Mouse (Mus musculus): ENCODE results near the gene Hist1h4b. TPM values are rescaled to one million over a fixed set of nuclear protein-coding genes. Genes with fewer than 3 reads are reported as not detected.

Hist1h4b gene
- polyA plus RNA-seq, 1 experiment from 2014 or later = 4.9 TPM

DNA sequence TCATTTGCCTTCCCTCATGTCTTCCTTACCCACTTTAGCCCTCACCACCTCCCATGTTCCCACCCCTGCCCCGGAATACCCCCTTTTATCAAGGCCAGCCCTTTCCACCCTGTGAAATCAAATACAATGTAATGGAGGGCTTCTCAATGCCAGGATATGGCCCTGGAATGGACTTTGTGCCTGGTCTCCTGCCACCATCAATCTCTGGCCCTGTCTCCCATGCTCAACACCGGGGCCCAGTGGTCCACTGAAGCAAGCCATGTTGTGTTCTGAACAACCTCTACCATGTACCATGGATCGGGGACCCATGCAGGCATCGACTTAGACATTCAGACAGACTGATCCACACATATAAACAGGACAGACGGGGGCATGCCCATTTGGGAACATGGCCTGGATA is 27.1 kb upstream of the Hist1h4b start:
- H3K27me3 ChIP-seq (ENCODE audit: insufficient read depth, poor library complexity, severe bottlenecking) = no peaks in the 10 kb centered on the region
- H3K36me3 ChIP-seq = no peaks in the 10 kb centered on the region
- no peak for DNase-seq (ENCODE audit: low spot score)
- H3K9me3 ChIP-seq = no peaks in the 10 kb centered on the region
- no peak overlapping the region for H3K4me3 ChIP-seq
- 91% methylated on average over 5 of the region's 5 CpGs for WGBS
- peaks cover 11% of the 10 kb centered on the region for H3K4me1 ChIP-seq (replicated peaks)
- 0 out of 2 replicates have a peak overlapping the region, but pooled peaks have one; percentile 29 for H3K27ac ChIP-seq

DNA sequence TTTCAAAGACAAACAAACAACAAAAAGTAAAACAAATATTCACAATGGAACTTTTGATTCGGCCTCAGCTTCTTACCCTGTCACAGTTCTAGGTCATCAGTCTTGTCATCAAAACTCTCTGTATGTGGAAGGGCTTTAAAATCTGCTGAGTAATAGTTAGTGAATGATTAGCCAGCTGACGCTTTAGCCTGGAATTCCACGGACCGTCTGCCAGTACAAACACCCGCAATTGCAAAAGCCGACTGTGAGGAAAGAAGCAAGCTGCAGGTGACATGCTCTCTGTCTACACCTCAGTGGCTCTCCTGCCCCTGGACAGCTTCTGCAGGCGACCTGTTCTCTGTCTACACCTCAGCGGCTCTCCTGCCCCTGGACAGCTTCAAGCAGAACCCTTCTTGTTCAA is 26.3 kb upstream of the Hist1h4b start:
- no peaks in the 10 kb centered on the region for H3K27me3 ChIP-seq (ENCODE audit: insufficient read depth, poor library complexity, severe bottlenecking)
- 0 out of 2 replicates have a peak, but pooled peaks cover 6% of the 10 kb centered on the region for H3K4me1 ChIP-seq (replicated peaks)
- DNase-seq (ENCODE audit: low spot score) = no peak
- no peaks in the 10 kb centered on the region for H3K9me3 ChIP-seq
- no peak overlapping the region for H3K4me3 ChIP-seq
- no peaks in the 10 kb centered on the region for H3K36me3 ChIP-seq
- H3K27ac ChIP-seq = no peak overlapping the region
- WGBS = 57% methylated on average over 8 of the region's 8 CpGs

DNA sequence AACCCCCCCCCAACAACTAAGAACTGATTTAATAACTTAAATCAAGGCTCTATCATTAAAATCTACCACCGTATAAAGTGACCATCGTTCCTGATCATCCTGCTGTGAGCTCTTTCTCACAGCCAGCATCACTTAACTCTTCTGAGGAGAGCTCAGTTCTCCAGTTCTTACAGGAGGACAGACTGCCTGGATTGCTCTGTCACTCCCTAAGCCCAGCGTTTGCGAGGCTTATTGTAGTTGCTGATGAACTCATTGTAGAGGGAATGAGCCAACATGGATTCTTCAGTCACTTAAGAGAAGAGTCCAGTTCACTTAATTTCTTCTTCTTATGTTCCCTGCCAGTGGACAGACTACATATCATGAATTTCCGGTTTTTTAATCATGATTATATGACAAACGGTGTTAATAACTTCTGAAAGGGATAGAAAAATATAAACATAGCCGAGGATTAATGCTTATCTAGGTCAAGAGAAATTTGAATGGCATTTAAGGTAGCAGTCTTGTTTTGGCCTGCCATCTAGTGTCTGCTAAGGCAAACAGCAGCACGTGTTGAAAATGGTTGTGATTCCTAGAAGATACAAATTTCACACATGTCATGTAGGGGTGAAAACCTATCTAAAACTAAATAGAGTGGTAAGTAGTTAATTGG is 24.5 kb upstream of the Hist1h4b start:
- DNase-seq (ENCODE audit: low spot score) = no peak
- no peaks in the 10 kb centered on the region for H3K27me3 ChIP-seq (ENCODE audit: insufficient read depth, poor library complexity, severe bottlenecking)

DNA sequence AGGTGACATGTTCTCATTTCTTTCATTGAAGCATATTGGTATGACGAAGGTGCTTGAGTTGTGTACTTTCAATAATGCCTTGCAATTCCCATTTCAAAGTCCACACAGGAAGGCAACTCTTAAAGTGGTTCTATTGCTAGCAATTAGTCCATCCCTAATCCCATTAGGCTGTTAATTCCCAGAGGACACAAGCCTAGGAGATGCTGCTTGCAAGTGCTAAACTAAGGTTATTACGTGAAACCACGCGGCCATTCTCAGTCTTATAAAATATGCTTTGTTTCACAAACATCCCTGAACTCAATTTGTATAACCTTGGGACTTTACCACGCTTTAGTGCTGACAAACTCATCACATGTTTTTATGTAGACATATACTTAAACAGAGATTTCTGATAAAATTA is 19.7 kb upstream of the Hist1h4b start:
- no peaks in the 10 kb centered on the region for H3K27me3 ChIP-seq (ENCODE audit: insufficient read depth, poor library complexity, severe bottlenecking)
- peak overlapping the region; percentile 97; the same call in 1 of the 2 replicates for H3K27ac ChIP-seq
- DNase-seq (ENCODE audit: low spot score) = no peak
- WGBS = 87% methylated on average over 5 of the region's 5 CpGs
- no peak overlapping the region for H3K4me3 ChIP-seq
- no peaks in the 10 kb centered on the region for H3K9me3 ChIP-seq
- H3K4me1 ChIP-seq (replicated peaks) = peaks cover 31% of the 10 kb centered on the region
- H3K36me3 ChIP-seq = no peaks in the 10 kb centered on the region

More for the DNA sequence above, 24.5 kb upstream of the Hist1h4b start:
- Histone ChIP-seq H3K27ac (0 out of 2 replicates have a peak overlapping the region, but pooled peaks have one; percentile 29), H3K36me3 (no peaks in the 10 kb centered on the region), H3K4me1 (replicated peaks) (0 out of 2 replicates have a peak, but pooled peaks cover 6% of the 10 kb centered on the region), H3K9me3 (no peaks in the 10 kb centered on the region), H3K4me3 (no peak overlapping the region)
- 29% methylated on average over 8 of the region's 8 CpGs for whole genome bisulfite sequencing

DNA sequence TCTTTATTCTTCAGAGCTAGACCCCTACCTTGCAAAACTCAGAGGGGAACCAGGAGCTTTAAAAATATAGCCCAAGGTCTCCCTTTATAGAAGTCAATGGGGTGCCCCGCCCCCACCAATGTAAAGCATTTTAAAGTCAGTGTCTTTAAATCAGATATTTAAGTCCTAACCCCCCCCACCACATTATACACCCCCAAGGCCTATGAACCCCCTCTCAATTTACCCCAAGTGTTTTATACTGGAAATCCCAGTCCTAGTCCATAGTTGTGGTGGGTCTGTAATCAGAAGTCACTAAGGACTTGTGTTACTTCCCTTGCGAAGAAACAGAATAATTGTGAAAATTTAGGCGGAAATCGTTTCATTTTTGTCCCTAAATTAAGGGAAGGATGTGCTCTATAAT is 18.8 kb upstream of the Hist1h4b start:
- no peaks in the 10 kb centered on the region for H3K27me3 ChIP-seq (ENCODE audit: insufficient read depth, poor library complexity, severe bottlenecking)
- H3K4me3 ChIP-seq = peak overlapping the region; percentile 66
- no peak for DNase-seq (ENCODE audit: low spot score)
- no peaks in the 10 kb centered on the region for H3K36me3 ChIP-seq
- H3K27ac ChIP-seq = peak overlapping the region; percentile 97
- 27% methylated on average over 4 of the region's 4 CpGs for WGBS
- no peaks in the 10 kb centered on the region for H3K9me3 ChIP-seq
- peaks cover 31% of the 10 kb centered on the region for H3K4me1 ChIP-seq (replicated peaks)

DNA sequence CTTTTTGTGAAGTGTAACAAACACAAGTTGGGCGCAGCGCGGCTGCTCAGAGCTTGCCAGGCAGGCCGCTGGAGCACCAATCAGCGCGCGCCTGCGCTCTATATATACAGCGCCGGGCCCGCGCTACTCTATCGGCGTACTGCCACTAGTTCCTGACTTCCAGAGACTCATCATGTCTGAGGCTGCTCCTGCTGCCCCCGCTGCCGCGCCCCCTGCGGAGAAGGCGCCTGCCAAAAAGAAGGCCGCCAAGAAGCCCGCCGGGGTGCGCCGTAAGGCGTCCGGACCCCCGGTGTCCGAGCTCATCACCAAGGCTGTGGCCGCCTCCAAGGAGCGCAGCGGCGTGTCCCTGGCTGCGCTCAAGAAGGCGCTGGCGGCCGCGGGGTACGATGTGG is 18.1 kb upstream of the Hist1h4b start, which contains the start of gene Hist1h1c:
Hist1h1c (plus strand) TSS at position 132 of the 392 bp plus-strand sequence.
- H3K9me3 ChIP-seq = no peaks in the 10 kb centered on the region
- 0% methylated on average over 38 of the region's 38 CpGs for WGBS
- H3K4me1 ChIP-seq (replicated peaks) = peaks cover 31% of the 10 kb centered on the region
- no peaks in the 10 kb centered on the region for H3K27me3 ChIP-seq (ENCODE audit: insufficient read depth, poor library complexity, severe bottlenecking)
- no peaks in the 10 kb centered on the region for H3K36me3 ChIP-seq
- peak within 1 kb of the TSS; percentile 66 for H3K4me3 ChIP-seq
- H3K27ac ChIP-seq = peak within 1 kb of the TSS; percentile 97
- peak; percentile 92 for DNase-seq (ENCODE audit: low spot score)

DNA sequence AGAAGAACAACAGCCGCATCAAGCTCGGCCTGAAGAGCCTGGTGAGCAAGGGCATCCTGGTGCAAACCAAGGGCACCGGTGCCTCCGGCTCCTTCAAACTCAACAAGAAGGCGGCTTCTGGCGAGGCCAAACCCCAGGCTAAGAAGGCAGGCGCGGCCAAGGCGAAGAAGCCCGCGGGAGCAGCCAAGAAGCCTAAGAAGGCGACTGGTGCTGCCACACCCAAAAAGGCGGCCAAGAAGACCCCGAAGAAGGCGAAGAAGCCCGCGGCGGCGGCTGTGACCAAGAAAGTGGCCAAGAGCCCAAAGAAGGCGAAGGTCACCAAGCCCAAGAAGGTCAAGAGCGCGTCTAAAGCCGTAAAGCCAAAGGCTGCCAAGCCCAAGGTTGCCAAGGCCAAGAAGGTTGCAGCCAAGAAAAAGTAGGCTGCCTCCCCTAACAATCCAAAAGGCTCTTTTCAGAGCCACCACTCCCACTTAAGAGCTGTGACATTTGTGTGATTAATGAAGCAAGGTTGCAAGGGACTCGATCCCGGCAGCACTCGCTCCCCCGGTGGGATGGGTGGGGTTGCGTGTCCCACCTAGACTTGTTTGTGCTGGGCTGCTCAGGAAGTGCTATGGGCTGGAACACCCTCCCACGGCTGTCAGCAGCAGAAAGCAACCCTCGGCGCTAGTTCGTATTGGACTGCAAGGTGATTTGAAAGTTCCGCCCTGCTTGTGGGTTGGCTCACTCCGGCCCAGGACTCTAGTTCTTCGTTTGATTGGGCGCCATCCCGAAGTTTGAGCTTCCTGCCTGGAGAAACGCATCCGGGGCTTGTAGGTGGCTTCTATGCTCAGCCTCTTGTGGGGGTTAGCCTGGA is 17.5 kb upstream of the Hist1h4b start:
- H3K36me3 ChIP-seq = no peaks in the 10 kb centered on the region
- H3K4me3 ChIP-seq = peak overlapping the region; percentile 66
- H3K27me3 ChIP-seq (ENCODE audit: insufficient read depth, poor library complexity, severe bottlenecking) = no peaks in the 10 kb centered on the region
- no peaks in the 10 kb centered on the region for H3K9me3 ChIP-seq
- H3K27ac ChIP-seq = peak overlapping the region; percentile 97
- peaks cover 32% of the 10 kb centered on the region for H3K4me1 ChIP-seq (replicated peaks)
- under 1% methylated on average over 39 of the region's 39 CpGs for WGBS
- peak; percentile 90 for DNase-seq (ENCODE audit: low spot score)

DNA sequence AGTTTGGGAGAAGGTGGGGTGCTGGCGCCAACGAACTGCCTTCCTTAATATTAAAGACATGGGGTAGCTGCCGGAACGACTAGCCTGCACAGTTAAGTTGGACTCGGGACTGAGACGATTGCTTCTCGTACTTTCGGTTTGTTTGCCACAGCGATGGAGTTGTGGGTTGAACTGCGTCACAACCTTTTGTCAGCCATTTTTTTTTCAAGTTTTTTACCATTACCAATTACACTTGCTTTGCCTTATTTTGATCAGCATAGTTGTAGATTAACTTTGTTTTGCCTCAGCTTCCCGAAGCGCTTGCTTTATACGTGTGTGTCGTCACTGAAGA is 16.9 kb upstream of the Hist1h4b start:
- Histone ChIP-seq H3K36me3 (no peaks in the 10 kb centered on the region), H3K4me3 (peak overlapping the region; percentile 66), H3K27me3 (ENCODE audit: insufficient read depth, poor library complexity, severe bottlenecking) (no peaks in the 10 kb centered on the region), H3K27ac (peak overlapping the region; percentile 97), H3K4me1 (replicated peaks) (peaks cover 36% of the 10 kb centered on the region), H3K9me3 (no peaks in the 10 kb centered on the region)
- 1% methylated on average over 14 of the region's 14 CpGs for WGBS
- DNase-seq (ENCODE audit: low spot score) = no peak

DNA sequence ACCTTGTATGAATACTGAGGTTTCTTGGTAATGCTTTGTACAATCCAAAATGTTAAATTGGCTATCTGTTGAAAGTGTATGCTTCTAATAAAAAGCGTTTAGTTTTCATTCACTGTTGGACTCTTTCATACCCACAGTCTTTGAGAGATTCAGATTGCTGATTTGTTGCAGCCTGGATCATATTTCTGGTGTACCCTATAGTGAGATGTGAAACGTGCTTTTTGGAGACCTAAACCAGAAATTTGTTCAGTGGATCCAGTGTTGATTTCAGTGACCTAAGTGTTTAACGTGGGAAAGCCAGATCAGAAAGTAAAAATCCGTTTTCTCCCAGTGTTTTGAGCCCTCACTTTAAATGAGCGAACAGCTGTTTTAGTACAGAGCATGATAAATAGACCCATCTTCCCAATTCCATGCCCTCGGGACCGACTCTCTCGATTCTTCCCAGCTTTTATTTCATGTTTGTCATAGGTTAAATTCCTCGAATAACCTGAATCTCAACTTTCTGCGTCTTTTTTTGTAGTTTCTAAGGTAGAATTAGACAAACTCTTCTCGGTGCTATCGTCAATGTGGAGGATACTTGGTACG is 16.5 kb upstream of the Hist1h4b start:
- no peak for DNase-seq (ENCODE audit: low spot score)
- 39% methylated on average over 13 of the region's 13 CpGs for WGBS
- H3K4me1 ChIP-seq (replicated peaks) = peaks cover 36% of the 10 kb centered on the region
- H3K9me3 ChIP-seq = no peaks in the 10 kb centered on the region
- H3K27me3 ChIP-seq (ENCODE audit: insufficient read depth, poor library complexity, severe bottlenecking) = no peaks in the 10 kb centered on the region
- no peaks in the 10 kb centered on the region for H3K36me3 ChIP-seq
- H3K4me3 ChIP-seq = peak overlapping the region; percentile 66
- H3K27ac ChIP-seq = peak overlapping the region; percentile 97

DNA sequence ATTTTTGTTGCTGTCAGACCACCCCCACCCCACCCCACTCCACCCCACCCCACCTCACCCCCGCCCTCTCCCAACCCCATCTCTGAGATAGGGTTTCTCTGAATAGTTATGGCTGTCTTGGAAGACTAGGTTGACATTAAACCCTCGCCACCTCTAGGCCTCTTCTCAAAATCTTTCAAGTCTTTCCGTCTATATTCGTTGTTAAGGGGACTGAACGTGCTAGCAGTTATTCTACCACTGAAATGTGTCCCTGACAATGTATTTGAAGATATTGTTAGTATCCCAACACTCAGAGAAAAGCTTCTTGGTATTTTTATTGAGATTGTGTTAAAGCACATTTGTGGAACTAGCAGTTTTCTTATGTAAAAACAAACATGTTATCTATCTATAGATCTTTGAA is 15.9 kb upstream of the Hist1h4b start:
- H3K36me3 ChIP-seq = no peaks in the 10 kb centered on the region
- 67% methylated on average over 5 of the region's 5 CpGs for WGBS
- DNase-seq (ENCODE audit: low spot score) = no peak
- H3K4me1 ChIP-seq (replicated peaks) = peaks cover 36% of the 10 kb centered on the region
- peak overlapping the region; percentile 66 for H3K4me3 ChIP-seq
- H3K27me3 ChIP-seq (ENCODE audit: insufficient read depth, poor library complexity, severe bottlenecking) = no peaks in the 10 kb centered on the region
- H3K27ac ChIP-seq = peak overlapping the region; percentile 97
- H3K9me3 ChIP-seq = no peaks in the 10 kb centered on the region

DNA sequence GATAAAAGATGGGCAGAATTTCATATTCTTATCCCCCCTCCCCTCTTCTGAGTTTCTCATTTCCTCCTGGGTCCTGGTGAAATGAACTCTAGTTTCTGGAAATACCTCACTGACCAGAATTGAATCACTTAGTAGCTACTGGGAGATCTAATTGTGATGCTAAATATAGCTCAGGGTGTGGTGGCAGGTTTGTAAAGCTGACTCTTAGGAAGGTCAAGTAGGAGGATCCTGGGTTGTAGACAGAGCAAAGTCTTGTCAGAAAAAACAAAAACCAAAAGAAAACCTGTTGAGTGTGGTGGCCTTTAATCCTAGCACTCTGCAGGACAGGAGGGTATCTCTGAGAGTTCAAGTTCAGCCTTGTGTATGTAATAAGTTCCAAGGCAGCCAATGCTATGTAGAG is 14.8 kb upstream of the Hist1h4b start:
- H3K27ac ChIP-seq = peak overlapping the region; percentile 50; the same call in 1 of the 2 replicates
- DNase-seq (ENCODE audit: low spot score) = no peak
- H3K4me1 ChIP-seq (replicated peaks) = peaks cover 37% of the 10 kb centered on the region
- H3K4me3 ChIP-seq = no peak overlapping the region
- H3K36me3 ChIP-seq = no peaks in the 10 kb centered on the region
- no peaks in the 10 kb centered on the region for H3K27me3 ChIP-seq (ENCODE audit: insufficient read depth, poor library complexity, severe bottlenecking)
- H3K9me3 ChIP-seq = no peaks in the 10 kb centered on the region

DNA sequence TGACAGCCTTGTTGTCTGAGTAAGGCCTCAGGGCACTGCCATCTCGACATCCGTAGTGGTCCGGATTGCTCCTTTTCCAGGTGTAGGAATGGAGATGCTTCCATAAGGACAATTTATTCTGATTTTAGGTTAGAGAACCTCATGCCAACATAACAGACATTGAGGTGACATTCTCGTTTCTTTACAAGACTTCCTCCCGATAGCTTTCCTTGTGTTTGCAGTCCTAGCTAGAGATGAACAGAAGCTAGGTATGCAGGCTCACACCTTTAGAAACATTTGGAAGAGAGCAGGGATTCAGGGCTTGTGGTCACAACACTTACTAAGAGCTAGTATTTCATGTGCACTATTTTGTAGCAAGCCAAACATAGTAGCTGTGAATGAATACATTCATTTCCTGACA is 13.6 kb upstream of the Hist1h4b start:
- DNase-seq (ENCODE audit: low spot score) = no peak
- H3K4me3 ChIP-seq = no peak overlapping the region
- H3K4me1 ChIP-seq (replicated peaks) = peaks cover 44% of the 10 kb centered on the region
- H3K27me3 ChIP-seq (ENCODE audit: insufficient read depth, poor library complexity, severe bottlenecking) = no peaks in the 10 kb centered on the region
- no peaks in the 10 kb centered on the region for H3K36me3 ChIP-seq
- no peaks in the 10 kb centered on the region for H3K9me3 ChIP-seq
- H3K27ac ChIP-seq = peak overlapping the region; percentile 56; the same call in 1 of the 2 replicates
- WGBS = 81% methylated on average over 5 of the region's 5 CpGs

DNA sequence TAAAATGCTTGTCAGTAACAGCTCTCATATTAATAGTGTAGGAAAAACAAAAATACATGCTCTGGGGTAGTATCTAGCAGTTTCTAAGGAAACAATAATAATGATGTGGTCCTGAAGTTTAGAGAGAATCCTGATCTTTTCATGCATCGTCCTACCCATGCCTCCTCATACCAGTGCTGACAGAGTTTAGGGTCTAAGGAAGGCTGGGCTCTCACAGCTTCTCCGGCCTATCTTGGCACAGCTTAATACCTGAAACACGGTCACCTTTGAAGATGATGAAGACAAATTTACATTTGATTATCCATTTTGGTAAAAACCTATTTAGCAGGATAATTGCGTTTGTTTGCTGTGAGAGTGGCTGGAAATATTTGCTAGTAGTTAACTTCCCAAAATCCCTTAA is 12.8 kb upstream of the Hist1h4b start:
- no peak for DNase-seq (ENCODE audit: low spot score)
- WGBS = 57% methylated on average over 4 of the region's 4 CpGs
- peak overlapping the region; percentile 97 for H3K27ac ChIP-seq
- H3K4me3 ChIP-seq = peak overlapping the region; percentile 59
- H3K27me3 ChIP-seq (ENCODE audit: insufficient read depth, poor library complexity, severe bottlenecking) = no peaks in the 10 kb centered on the region
- H3K36me3 ChIP-seq = no peaks in the 10 kb centered on the region
- peaks cover 45% of the 10 kb centered on the region for H3K4me1 ChIP-seq (replicated peaks)
- H3K9me3 ChIP-seq = no peaks in the 10 kb centered on the region
